14 mouse cellular contexts compared by ENCODE assay signal in genomic region chr1:55983522-55984066, GRCm38 (mm10).
DNase-seq lines count a peak whose midpoint lies in the region; ATAC-seq lines count a peak whose summit lies in the region.
"Had no signal": no experiment of that assay in that cellular context is flagged by ENCODE, and none has a peak within 500 bp of the region (broad histone marks: within the 10 kb centered on the region; RNA-seq: fewer than 3 reads in every experiment).

No protein-coding gene starts in this region.

- intact Hi-C loops in left cerebral cortex, postnatal 4 days (cut with DNase I) = no loop called here

- H3K36me3 ChIP-seq in forebrain, embryonic 14.5 days (ENCODE audit: control insufficient read depth, insufficient read depth, low read length) = no peaks in the 10 kb centered on the region
- no peaks in the 10 kb centered on the region for H3K36me3 ChIP-seq in forebrain, embryonic 11.5 days (ENCODE audit: control insufficient read depth, insufficient read depth, low read length)
- no peaks in the 10 kb centered on the region for H3K36me3 ChIP-seq in limb, embryonic 10.5 days
- H3K36me3 ChIP-seq: liver, embryonic 13.5 days had no signal

- H3K27ac ChIP-seq in forebrain, embryonic 14.5 days (ENCODE audit: low read depth, low read length) = no peak overlapping the region
- no peak overlapping the region for H3K27ac ChIP-seq in forebrain, embryonic 11.5 days (ENCODE audit: low read depth, low read length)
- H3K27ac ChIP-seq in limb, embryonic 10.5 days = no peak overlapping the region
- H3K27ac ChIP-seq: liver, embryonic 13.5 days had no signal

- H3K27me3 ChIP-seq in forebrain, embryonic 14.5 days (replicated peaks; ENCODE audit: control insufficient read depth, insufficient read depth, low read length) = no peaks in the 10 kb centered on the region
- H3K27me3 ChIP-seq in forebrain, embryonic 11.5 days (ENCODE audit: control insufficient read depth, insufficient read depth, low read length) = no peaks in the 10 kb centered on the region
- no peaks in the 10 kb centered on the region for H3K27me3 ChIP-seq in limb, embryonic 10.5 days (ENCODE audit: low read depth, poor library complexity, severe bottlenecking)
- H3K27me3 ChIP-seq: liver, embryonic 13.5 days had no signal

- no peaks in the 10 kb centered on the region for H3K4me1 ChIP-seq in forebrain, embryonic 14.5 days (ENCODE audit: control insufficient read depth, insufficient read depth, low read length)
- H3K4me1 ChIP-seq in forebrain, embryonic 11.5 days (replicated peaks; ENCODE audit: control insufficient read depth, insufficient read depth, low read length) = no peaks in the 10 kb centered on the region
- H3K4me1 ChIP-seq in limb, embryonic 10.5 days = no peaks in the 10 kb centered on the region
- H3K4me1 ChIP-seq: liver, embryonic 13.5 days had no signal

- no peak overlapping the region for H3K9ac ChIP-seq in forebrain, embryonic 14.5 days (ENCODE audit: low read length)
- H3K9ac ChIP-seq in forebrain, embryonic 11.5 days (ENCODE audit: low read length) = no peak overlapping the region
- H3K9ac ChIP-seq: liver, embryonic 13.5 days had no signal

- 60% methylated on average over 5 of the region's 5 CpGs for WGBS in forebrain, embryonic 14.5 days
- 74% methylated on average over 5 of the region's 5 CpGs for WGBS in forebrain, embryonic 11.5 days
- WGBS in limb, embryonic 10.5 days = 75% methylated on average over 5 of the region's 5 CpGs

- no peak overlapping the region for H3K4me2 ChIP-seq in forebrain, embryonic 14.5 days (ENCODE audit: low read length)
- H3K4me2 ChIP-seq in forebrain, embryonic 11.5 days (ENCODE audit: low read depth, low read length, severe bottlenecking) = no peak overlapping the region
- H3K4me2 ChIP-seq: liver, embryonic 13.5 days; midbrain, embryonic 11.5 days had no signal

- H3K9me3 ChIP-seq in forebrain, embryonic 14.5 days (replicated peaks; ENCODE audit: control insufficient read depth, low read length) = no peaks in the 10 kb centered on the region
- H3K9me3 ChIP-seq in forebrain, embryonic 11.5 days (ENCODE audit: control insufficient read depth, low read length) = no peaks in the 10 kb centered on the region
- no peaks in the 10 kb centered on the region for H3K9me3 ChIP-seq in limb, embryonic 10.5 days (replicated peaks)
- H3K9me3 ChIP-seq: liver, embryonic 13.5 days had no signal

- ATAC-seq in forebrain, embryonic 14.5 days = no peak
- no peak for ATAC-seq in forebrain, embryonic 11.5 days (replicated peaks; ENCODE audit: low FRiP score)

- peak; percentile 10 for DNase-seq in forebrain, embryonic 14.5 days (ENCODE audit: low spot score)
- no peak for DNase-seq in forebrain, embryonic 11.5 days (ENCODE audit: low spot score)
- peak; percentile 12 for DNase-seq in layer of hippocampus, adult 11-12 months (ENCODE audit: low spot score)
- DNase-seq in layer of hippocampus, postnatal 25 days (ENCODE audit: extremely low spot score in 1 of 2, low spot score in 1 of 2) = no peak
- DNase-seq in layer of hippocampus, adult 18-20 months (ENCODE audit: low spot score in 2 of 2) = peak; percentile 4 to 21
- peak; percentile 11 for DNase-seq in left cerebral cortex, postnatal 4 days
- no peak for DNase-seq in limb, embryonic 10.5 days (ENCODE audit: low spot score)
- no peak for DNase-seq in MN1 (ENCODE audit: low spot score)
- DNase-seq: adrenal gland, postnatal 25 days; kidney, postnatal 14 days; liver, embryonic 13.5 days; lung, postnatal 14 days; thymus, postnatal 14 days had no signal

- H3K4me3 ChIP-seq in forebrain, embryonic 14.5 days (ENCODE audit: low read depth, low read length) = no peak overlapping the region
- H3K4me3 ChIP-seq in forebrain, embryonic 11.5 days (ENCODE audit: low read depth, low read length) = no peak overlapping the region
- no peak overlapping the region for H3K4me3 ChIP-seq in limb, embryonic 10.5 days
- H3K4me3 ChIP-seq: liver, embryonic 13.5 days had no signal

Comparison
In these comparisons a context has a peak if more than half of its experiments do, and no peak if none do; other contexts are left out.
1. DNase-seq: peak in forebrain, embryonic 14.5 days (single experiment), layer of hippocampus, adult 11-12 months (single experiment), layer of hippocampus, adult 18-20 months (2 of 2) and left cerebral cortex, postnatal 4 days (single experiment); none in forebrain, embryonic 11.5 days (single experiment), layer of hippocampus, postnatal 25 days (0 of 2), limb, embryonic 10.5 days (single experiment) and MN1 (single experiment).